Comparison of ENCODE assay signal across 8 mouse cellular contexts in genomic region chr9:63135801-63136200, GRCm38 (mm10). TPM values are rescaled to one million over a fixed set of nuclear protein-coding genes. Genes with fewer than 3 reads are reported as not detected.
A peak's percentile ranks its signal among the peaks of the same experiment; 100 is the strongest.
DNase-seq lines count a peak whose midpoint lies in the region; ATAC-seq and TF ChIP-seq lines count a peak whose summit lies in the region.

No protein-coding gene starts in this region.

- H3K27me3 ChIP-seq in heart, embryonic 11.5 days (ENCODE audit: control insufficient read depth, insufficient read depth, low read length), result peaks cover 69% of the 10 kb centered on the region
- H3K27me3 ChIP-seq in small intestine, adult 2 months (ENCODE audit: control insufficient read depth, insufficient read depth, low read length), result peaks cover 47% of the 10 kb centered on the region

- peak; percentile 41 to 83 for DNase-seq in adrenal gland, adult (ENCODE audit: inconsistent age in 2 of 2, low spot score in 1 of 2)
- DNase-seq in adrenal gland, postnatal 4 days (ENCODE audit: low spot score in 2 of 2), result no peak
- peak; percentile 82 for DNase-seq in CD4-positive, CD25-positive, alpha-beta regulatory T cell, adult 2 months (ENCODE audit: low read depth, low spot score)
- DNase-seq in cerebellum, adult 9-10 months, result peak; percentile 71
- DNase-seq in kidney, postnatal 10 days, result peak; percentile 77
- peak; percentile 69 for DNase-seq in lung, postnatal 36 days

- H3K4me1 ChIP-seq in heart, embryonic 11.5 days (ENCODE audit: control insufficient read depth, insufficient read depth, low read length), result peaks cover 12% of the 10 kb centered on the region
- peaks cover 9% of the 10 kb centered on the region for H3K4me1 ChIP-seq in small intestine, adult 2 months (ENCODE audit: control insufficient read depth, insufficient read depth, insufficient read length, low read length)

- no peaks in the 10 kb centered on the region for H3K36me3 ChIP-seq in heart, embryonic 11.5 days (ENCODE audit: control insufficient read depth, insufficient read depth, low read length)
- H3K36me3 ChIP-seq in small intestine, adult 2 months (ENCODE audit: control insufficient read depth, insufficient read depth, low read length), result no peaks in the 10 kb centered on the region

- no peaks in the 10 kb centered on the region for H3K9me3 ChIP-seq in heart, embryonic 11.5 days (replicated peaks; ENCODE audit: control insufficient read depth, low read length)

- no peak for ATAC-seq in heart, embryonic 11.5 days (replicated peaks; ENCODE audit: insufficient number of reproducible peaks, low FRiP score, low TSS enrichment)

- H3K4me3 ChIP-seq in heart, embryonic 11.5 days (ENCODE audit: low read depth, low read length), result peak overlapping the region; percentile 29
- peak overlapping the region; percentile 46 for H3K4me3 ChIP-seq in small intestine, adult 2 months (ENCODE audit: low read depth, low read length)

- H3K4me2 ChIP-seq in heart, embryonic 11.5 days, result peak overlapping the region; percentile 51

- TF ChIP-seq CTCF in small intestine, adult 2 months (IDR thresholded peaks at IDR 0.05; ENCODE audit: extremely low read depth, insufficient read length, insufficient replicate concordance, low read depth, low read length), result peak; percentile 69; the same call in 1 of the 2 replicates

- no peak overlapping the region for H3K9ac ChIP-seq in heart, embryonic 11.5 days (ENCODE audit: low read depth, low read length)

- no peak for TF ChIP-seq POLR2A in small intestine, adult 2 months (IDR thresholded peaks at IDR 0.05; ENCODE audit: low read depth, low read length)

- under 1% methylated on average over 16 of the region's 16 CpGs for WGBS in heart, embryonic 11.5 days (ENCODE audit: insufficient replicate concordance)
- under 1% methylated on average over 16 of the region's 16 CpGs for WGBS in small intestine, adult 2 months

- H3K27ac ChIP-seq in heart, embryonic 11.5 days (ENCODE audit: low read depth, low read length), result no peak overlapping the region
- H3K27ac ChIP-seq in small intestine, adult 2 months (ENCODE audit: insufficient read depth, low read depth, low read length), result no peak overlapping the region

RNA-seq across cellular contexts. Expression of gene Skor1, which starts 13.0 kb away (rescaled TPM):
- total RNA-seq in adrenal gland, postnatal 4 days (2021), result under 1 TPM; 0.23 to 0.34 TPM
- polyA plus RNA-seq in heart, embryonic 11.5 days (2014; fragmentation: Nextera tagmentation; extraction: Ambion mirVana), result not detected in 2 replicates
- 0.04 TPM in 1 of 2 replicates, not detected in the other for polyA plus RNA-seq in small intestine, adult 2 months (2012; rRNA removed)

Comparison
In these comparisons a context has a peak if more than half of its experiments do, and no peak if none do; other contexts are left out.
1. DNase-seq: peak in adrenal gland, adult (2 of 2), CD4-positive, CD25-positive, alpha-beta regulatory T cell, adult 2 months (single experiment), cerebellum, adult 9-10 months (single experiment), kidney, postnatal 10 days (single experiment) and lung, postnatal 36 days (single experiment); none in adrenal gland, postnatal 4 days (0 of 2).